Mouse (Mus musculus): ENCODE results near the gene Mov10.

Gene Mov10

GRCm38 (mm10) chr3:104805539-104805938 is 12.8 kb downstream of the Mov10 start:
- DNase-seq (ENCODE audit: low spot score in 2 of 2), result no peak

- no peak for DNase-seq (ENCODE audit: low spot score in 2 of 2)
These were observed 14.1 kb downstream of the Mov10 start for GRCm38 (mm10) chr3:104804312-104804711.

DNA sequence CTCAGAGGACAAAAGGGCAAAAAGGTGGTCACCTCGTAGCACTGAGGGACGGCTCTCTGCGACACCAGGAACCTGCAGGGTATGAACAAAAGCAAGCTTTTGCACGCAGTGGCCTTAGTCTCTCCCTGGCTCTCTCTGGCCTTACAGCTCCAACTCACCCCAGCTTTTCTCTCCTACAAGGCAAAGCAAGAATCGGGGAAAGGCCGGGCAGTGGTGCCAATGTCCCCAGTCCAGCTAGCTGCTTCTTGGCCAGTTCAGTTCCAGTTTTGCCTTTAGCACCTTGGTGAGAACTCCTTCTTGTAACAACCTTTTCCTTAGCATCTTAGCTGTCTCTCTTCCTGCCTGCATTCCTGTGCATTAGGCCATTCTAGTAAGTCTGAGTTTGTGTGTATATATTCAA is 16.9 kb downstream of the Mov10 start:
- DNase-seq (ENCODE audit: low spot score in 2 of 2), result no peak

GRCm38 (mm10) chr3:104800681-104801080 is 17.7 kb downstream of the Mov10 start:
- no peak for DNase-seq (ENCODE audit: low spot score in 2 of 2)

DNA sequence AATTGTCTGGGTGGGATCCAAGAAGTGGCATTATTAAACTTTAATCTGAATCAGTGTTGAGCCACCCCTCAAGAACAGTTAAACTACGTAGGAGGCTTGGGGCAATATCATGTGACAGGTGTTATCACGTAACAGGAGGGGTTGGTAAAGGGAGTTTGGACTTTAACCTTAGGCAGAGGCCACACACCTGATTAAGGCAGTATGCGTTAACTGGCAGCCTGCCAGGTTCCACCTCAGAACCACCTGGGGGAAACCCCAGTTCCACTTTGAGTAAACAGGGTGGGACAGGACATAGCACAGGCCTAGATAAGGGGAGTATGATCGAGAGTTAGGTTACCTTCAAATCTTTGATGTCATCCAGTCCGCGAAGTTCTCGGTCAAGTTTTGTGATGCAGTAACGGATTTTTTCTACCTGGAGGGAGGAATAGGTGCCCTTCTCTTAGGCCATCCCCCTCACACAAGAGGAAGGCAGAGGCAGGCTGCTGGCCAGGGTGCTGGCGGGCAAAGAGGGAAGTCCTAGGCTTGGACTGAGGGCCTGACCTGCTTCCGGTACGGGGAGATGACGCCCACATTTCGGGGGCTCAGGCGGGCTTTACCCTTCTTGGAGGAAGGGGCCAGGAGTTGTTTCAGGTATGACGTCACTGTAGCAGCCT is 21.8 kb downstream of the Mov10 start:
- no peak for DNase-seq (ENCODE audit: low spot score in 2 of 2)

DNA sequence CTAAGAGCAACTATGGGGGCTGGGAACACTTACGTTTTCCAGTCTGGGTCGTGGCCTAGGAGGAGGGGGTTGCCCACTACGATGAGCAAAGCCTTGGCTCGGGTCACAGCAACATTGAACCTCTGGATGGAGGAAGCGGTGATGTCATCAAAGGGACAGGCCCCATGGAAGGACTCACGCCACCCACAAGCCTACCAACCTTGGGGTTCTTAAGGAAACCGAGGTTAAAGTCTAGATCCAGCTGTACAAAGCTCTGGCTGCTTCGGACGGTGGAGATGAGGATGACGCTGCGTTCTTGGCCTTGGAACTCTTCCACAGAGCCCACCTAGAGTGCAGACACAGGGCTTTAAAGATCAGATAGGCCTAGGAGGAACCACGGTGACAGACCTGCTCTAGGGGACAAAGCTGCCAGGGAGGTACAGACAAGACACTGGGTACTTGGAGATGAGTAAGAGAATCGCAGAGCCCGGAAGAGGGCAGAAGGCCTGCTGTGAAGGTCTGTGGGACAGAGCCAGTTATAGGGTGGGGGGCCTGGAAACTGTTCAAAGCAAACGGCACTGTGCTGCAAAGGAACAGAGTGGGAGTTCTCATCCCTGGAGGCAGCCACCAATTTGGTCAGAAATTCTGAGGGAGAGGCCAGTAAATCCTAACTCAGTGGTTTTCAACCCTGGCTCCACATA is 22.6 kb downstream of the Mov10 start:
- no peak for DNase-seq (ENCODE audit: low spot score in 2 of 2)

- DNase-seq (ENCODE audit: low spot score in 2 of 2), result no peak
These were observed 23.4 kb downstream of the Mov10 start for GRCm38 (mm10) chr3:104794953-104795470.

DNA sequence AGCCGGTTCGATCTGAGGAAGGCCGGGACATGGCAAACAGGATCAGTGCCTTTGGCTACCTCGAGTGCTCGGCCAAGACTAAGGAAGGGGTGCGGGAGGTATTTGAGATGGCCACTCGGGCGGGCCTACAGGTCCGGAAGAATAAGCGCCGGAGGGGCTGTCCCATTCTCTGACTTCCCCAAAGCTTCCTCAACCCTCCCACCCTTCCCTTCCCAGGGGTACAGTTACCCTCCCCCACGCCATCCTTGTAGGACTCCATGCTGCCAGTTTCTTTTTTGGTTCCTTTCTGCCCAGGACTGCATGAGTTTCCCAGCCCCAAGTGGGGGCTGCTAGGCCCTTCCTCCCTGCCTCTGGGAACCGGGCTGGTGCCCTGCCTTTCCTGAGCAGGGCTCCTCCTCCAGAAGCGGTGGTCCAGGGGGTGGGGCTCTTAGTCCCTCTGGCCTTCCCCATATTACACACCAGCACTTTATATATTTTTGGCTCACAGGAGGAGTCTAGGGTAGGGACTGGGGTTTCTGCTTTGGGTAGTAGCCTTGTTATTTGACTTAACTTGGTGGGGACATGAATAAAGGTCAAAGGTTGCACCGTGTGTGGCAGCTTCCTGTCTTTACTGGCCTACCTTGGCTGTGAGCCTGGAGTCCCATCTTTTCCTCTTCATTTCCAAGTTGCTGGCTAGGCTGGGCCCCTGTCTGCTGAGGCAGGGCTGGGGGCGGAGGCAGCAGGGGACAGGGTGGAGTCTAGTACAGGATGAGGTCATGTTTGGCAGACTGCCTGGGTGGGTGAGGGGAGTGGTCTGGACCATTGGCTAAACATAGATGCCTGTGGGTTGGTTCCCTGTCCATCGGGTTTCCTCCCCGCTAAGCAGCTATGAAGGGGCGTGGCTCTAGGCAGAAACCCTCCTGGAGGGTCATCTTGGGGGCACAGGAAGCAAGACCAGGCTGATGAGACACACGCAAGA is 24.2 kb downstream of the Mov10 start:
- DNase-seq (ENCODE audit: low spot score in 2 of 2), result peak; percentile 71 to 75

GRCm38 (mm10) chr3:104792360-104793270 is 25.7 kb downstream of the Mov10 start:
- DNase-seq (ENCODE audit: low spot score in 2 of 2), result no peak

DNA sequence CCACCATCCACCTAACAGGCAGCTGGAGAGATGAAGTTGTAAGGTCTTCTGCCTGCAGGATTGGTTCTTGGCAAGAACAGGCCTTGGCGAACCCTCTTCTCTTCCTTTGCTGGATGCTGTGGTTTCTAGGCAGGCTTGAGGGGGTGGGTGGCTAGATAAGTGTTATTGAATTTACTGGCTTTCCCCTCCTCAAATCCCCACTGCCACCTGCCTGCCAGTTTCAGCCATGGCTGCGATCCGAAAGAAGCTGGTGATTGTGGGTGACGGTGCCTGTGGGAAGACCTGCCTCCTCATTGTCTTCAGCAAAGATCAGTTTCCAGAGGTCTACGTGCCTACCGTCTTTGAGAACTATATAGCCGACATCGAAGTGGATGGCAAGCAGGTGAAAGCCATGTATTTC is 26.7 kb downstream of the Mov10 start:
- DNase-seq (ENCODE audit: low spot score in 2 of 2), result no peak

GRCm38 (mm10) chr3:104791017-104791416 is 27.3 kb downstream of the Mov10 start:
- no peak for DNase-seq (ENCODE audit: low spot score in 2 of 2)

- DNase-seq (ENCODE audit: low spot score in 2 of 2), result no peak
These were observed 27.9 kb downstream of the Mov10 start for GRCm38 (mm10) chr3:104790401-104790937.

GRCm38 (mm10) chr3:104789822-104790221 is 28.5 kb downstream of the Mov10 start:
- DNase-seq (ENCODE audit: low spot score in 2 of 2), result no peak

DNA sequence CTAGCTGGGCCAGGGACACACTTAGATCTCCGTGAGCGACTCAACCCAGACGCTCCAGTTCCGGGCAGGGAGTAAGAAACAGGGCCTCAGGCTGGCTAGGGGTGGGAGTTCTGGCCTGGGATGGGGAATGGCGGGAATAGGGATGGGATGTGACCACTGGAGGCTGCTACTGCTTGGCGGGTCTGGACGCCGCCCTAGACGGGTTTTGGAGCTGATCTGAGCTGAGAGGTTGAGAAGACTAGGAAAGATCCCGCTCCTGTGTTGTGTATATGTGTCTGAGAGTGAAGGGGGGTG is 29.1 kb downstream of the Mov10 start:
- no peak for DNase-seq (ENCODE audit: low spot score in 2 of 2)

DNA sequence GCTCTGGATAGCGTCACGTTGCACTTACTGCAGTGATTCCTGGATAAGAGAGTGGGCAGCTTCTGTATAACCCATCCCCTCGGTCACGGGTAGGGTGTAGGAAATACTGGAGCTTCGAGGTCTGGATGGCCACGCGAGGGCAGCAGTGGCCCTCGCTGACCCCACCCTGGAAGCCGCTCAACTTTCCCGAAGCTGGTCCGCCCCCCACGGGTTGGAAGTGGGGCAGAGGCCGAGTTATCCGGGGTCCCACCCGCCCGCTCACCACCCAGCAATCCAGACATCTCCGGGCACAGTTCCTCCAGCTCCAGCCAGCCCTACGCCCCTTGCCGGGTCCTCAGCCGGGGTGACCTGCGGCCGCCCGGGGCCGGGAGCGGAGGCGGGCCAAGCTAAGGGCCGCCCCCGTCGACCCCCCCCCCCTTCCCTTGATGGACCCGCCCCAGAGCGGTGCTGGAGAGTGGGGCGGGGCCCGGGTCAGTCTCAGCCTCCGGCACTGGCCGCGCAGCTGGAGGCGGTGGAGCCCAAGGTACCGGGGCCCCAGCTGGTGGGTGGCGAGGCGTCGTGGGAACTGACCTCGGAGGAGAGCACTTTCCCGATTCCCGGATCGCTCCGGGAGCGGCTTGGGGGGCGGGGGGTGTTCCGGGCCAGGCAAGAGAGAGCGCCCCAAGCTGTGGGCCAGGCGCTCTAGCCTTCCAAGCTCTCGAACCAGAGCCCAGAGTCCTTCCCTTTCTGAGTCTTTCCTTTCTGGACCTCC is 29.6 kb downstream of the Mov10 start:
- peak in 1 of 2 experiments; percentile 38 for DNase-seq (ENCODE audit: low spot score in 2 of 2)

- DNase-seq (ENCODE audit: low spot score in 2 of 2), result no peak
These were observed 30.3 kb downstream of the Mov10 start, which contains the start of gene Rhoc for GRCm38 (mm10) chr3:104788075-104788474. Rhoc (plus strand) TSS chr3:104788375.

DNA sequence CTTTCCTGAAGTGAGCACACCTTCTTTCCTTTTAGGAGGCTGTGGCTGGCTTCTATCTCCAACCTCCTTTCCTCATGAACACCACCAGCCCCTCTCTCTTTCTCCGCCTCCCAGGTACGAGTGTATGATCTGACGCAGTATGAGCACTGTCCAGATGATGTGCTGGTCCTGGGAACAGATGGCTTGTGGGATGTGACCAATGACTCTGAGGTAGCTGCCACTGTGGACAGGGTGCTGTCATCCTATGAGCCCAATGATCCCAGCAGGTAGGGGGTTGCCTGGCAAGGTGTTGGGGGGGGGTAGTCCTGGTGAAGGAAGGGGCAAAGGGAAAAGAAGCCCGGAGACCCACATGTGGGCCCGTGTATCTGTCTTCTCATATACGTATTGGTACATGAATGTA is 33.1 kb downstream of the Mov10 start:
- DNase-seq (ENCODE audit: low spot score in 2 of 2), result no peak

GRCm38 (mm10) chr3:104783971-104784500 is 34.3 kb downstream of the Mov10 start:
- DNase-seq (ENCODE audit: low spot score in 2 of 2), result no peak

GRCm38 (mm10) chr3:104782061-104782681 is 36.2 kb downstream of the Mov10 start:
- no peak for DNase-seq (ENCODE audit: low spot score in 2 of 2)

Measured in spleen, postnatal 4 days (tissue).